Mouse (Mus musculus): ENCODE measurements at regions not wholly inside any gene's neighbourhood (a gene's known extent, or its start where the extent isn't known, plus 50 kb on each side); places are given as distances from the start of the nearest gene placed in this dataset.

DNA sequence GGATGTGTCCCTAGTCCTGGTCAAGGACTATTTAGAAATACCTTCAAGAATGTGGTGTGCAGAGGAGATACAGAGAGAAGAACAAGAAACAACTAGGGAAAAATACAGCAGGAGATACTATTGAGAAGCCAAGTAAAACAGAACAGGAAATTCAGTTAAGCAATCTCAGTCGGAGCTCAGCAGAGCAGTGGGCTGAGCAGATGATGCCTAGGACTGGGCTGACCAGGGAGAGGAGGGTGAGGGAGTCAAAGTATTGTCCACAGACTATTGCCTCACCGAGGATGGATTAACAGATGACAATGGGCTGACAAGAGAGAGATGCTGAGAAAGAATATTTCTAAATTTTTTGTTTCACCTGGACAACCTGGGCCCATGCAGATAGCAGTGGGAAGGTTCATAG is 181.4 kb upstream of the Mon1b start:
- H3K4me3 ChIP-seq (replicated peaks in 1 of 3; ENCODE audit: low read depth in 2 of 3, low read length in 2 of 3, poor library complexity in 1 of 3), result no peak overlapping the region
- in situ Hi-C loops (cut with MboI; ENCODE audit: low pct_ligation_motif_present, low pct_unique_long_range_greater_than_20kb, low sequenced_read_pairs) (no loop called here), dilution Hi-C loops (cut with MboI; ENCODE audit: extremely low pct_ligation_motif_present, extremely low pct_unique_long_range_greater_than_20kb, low sequenced_read_pairs) (no loop called here)
- H3K79me2 ChIP-seq (replicated peaks; ENCODE audit: control insufficient read depth, extremely low read depth, insufficient read depth, poor library complexity, severe bottlenecking), result no peaks in the 10 kb centered on the region
- H3K27me3 ChIP-seq (replicated peaks), result no peaks in the 10 kb centered on the region
- peaks cover 41% of the 10 kb centered on the region for H3K9me3 ChIP-seq (replicated peaks; ENCODE audit: low read length)
- H3K36me3 ChIP-seq (replicated peaks in 1 of 2; ENCODE audit: control insufficient read depth in 1 of 2, insufficient read depth in 1 of 2, low read length in 1 of 2), result no peaks in the 10 kb centered on the region
- no peak overlapping the region for H3K9ac ChIP-seq (ENCODE audit: insufficient read depth, low read depth)
- H3K4me1 ChIP-seq (ENCODE audit: control insufficient read depth in 1 of 2, insufficient read depth in 2 of 2), result no peaks in the 10 kb centered on the region
- no peak overlapping the region for H3K4me2 ChIP-seq (ENCODE audit: insufficient read depth, low read depth, poor library complexity, severe bottlenecking)
- H3K27ac ChIP-seq (ENCODE audit: insufficient read depth, low read depth), result no peak overlapping the region
- no peak for DNase-seq (ENCODE audit: extremely low read depth)
- TF ChIP-seq KAT2A (IDR thresholded peaks at IDR 0.05; ENCODE audit: insufficient replicate concordance, low read length) (no peak), SMC3 (IDR thresholded peaks at IDR 0.05; ENCODE audit: low read depth, low read length) (no peak), MEF2A (IDR thresholded peaks at IDR 0.05; ENCODE audit: borderline replicate concordance, low read depth, low read length) (no peak), E2F4 (IDR thresholded peaks at IDR 0.05; ENCODE audit: insufficient replicate concordance, low read depth, low read length) (no peak)

DNA sequence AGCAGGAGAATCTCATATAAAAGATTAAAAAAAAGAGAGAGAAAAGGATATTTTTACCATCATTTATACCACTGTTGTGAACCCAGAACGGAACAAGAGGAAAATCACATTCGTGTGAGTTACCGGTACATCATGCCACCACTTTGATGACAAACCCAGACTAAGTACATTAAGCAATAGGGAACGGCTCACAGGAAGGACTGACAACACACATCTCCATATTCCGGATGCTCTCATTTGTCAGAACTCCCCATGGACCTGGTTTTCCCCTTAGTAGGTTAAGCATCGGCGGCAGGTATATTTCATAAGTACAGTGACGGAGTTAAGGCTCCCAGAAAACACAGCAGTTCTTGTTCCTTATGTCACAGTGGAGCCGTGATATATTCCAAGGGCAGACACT is 170.8 kb upstream of the Mon1b start:
- Histone ChIP-seq H3K79me2 (replicated peaks; ENCODE audit: control insufficient read depth, extremely low read depth, insufficient read depth, poor library complexity, severe bottlenecking) (no peaks in the 10 kb centered on the region), H3K36me3 (replicated peaks in 1 of 2; ENCODE audit: control insufficient read depth in 1 of 2, insufficient read depth in 1 of 2, low read length in 1 of 2) (no peaks in the 10 kb centered on the region), H3K4me1 (ENCODE audit: control insufficient read depth in 1 of 2, insufficient read depth in 2 of 2) (no peaks in the 10 kb centered on the region), H3K4me3 (replicated peaks in 1 of 3; ENCODE audit: low read depth in 2 of 3, low read length in 2 of 3, poor library complexity in 1 of 3) (no peak overlapping the region), H3K9ac (ENCODE audit: insufficient read depth, low read depth) (no peak overlapping the region), H3K27me3 (replicated peaks) (no peaks in the 10 kb centered on the region), H3K9me3 (replicated peaks; ENCODE audit: low read length) (peaks cover 60% of the 10 kb centered on the region), H3K27ac (ENCODE audit: insufficient read depth, low read depth) (no peak overlapping the region), H3K4me2 (ENCODE audit: insufficient read depth, low read depth, poor library complexity, severe bottlenecking) (no peak overlapping the region)
- TF ChIP-seq ZNF384 (IDR thresholded peaks at IDR 0.05; ENCODE audit: low read depth, low read length), result no peak
- TF ChIP-seq PAX5 (IDR thresholded peaks at IDR 0.05; ENCODE audit: low read length), result no peak
- no peak for TF ChIP-seq HCFC1 (IDR thresholded peaks at IDR 0.05; ENCODE audit: low read depth, low read length)
- no peak for TF ChIP-seq KAT2A (IDR thresholded peaks at IDR 0.05; ENCODE audit: insufficient replicate concordance, low read length)
- TF ChIP-seq USF2 (conservative IDR thresholded peaks at IDR 0.05; ENCODE audit: low read depth, low read length), result no peak
- no peak for TF ChIP-seq JUND (conservative IDR thresholded peaks at IDR 0.05; ENCODE audit: low read depth, low read length)
- TF ChIP-seq JUN (IDR thresholded peaks at IDR 0.05; ENCODE audit: insufficient read depth, low read depth, low read length), result no peak
- no peak for TF ChIP-seq POLR2AphosphoS2 (IDR thresholded peaks at IDR 0.05; ENCODE audit: low read depth, low read length)
- TF ChIP-seq ZKSCAN1 (IDR thresholded peaks at IDR 0.05; ENCODE audit: borderline replicate concordance, low read depth, low read length), result no peak
- TF ChIP-seq MYC (IDR thresholded peaks at IDR 0.05; ENCODE audit: low read depth, low read length), result no peak
- no peak for TF ChIP-seq POLR2A (IDR thresholded peaks at IDR 0.05; ENCODE audit: low read depth, low read length)
- no peak for TF ChIP-seq BHLHE40 (IDR thresholded peaks at IDR 0.05; ENCODE audit: low read depth, low read length)
- no peak for TF ChIP-seq ZC3H11A (IDR thresholded peaks at IDR 0.05; ENCODE audit: low read depth, low read length)
- TF ChIP-seq CHD1 (IDR thresholded peaks at IDR 0.05; ENCODE audit: low read depth, low read length), result no peak
- no peak for TF ChIP-seq CHD2 (IDR thresholded peaks at IDR 0.05; ENCODE audit: low read length)
- TF ChIP-seq USF1 (IDR thresholded peaks at IDR 0.05; ENCODE audit: low read depth, low read length), result no peak
- no peak for TF ChIP-seq MAFK (IDR thresholded peaks at IDR 0.05; ENCODE audit: insufficient replicate concordance, low read length)
- no peak for TF ChIP-seq EP300 (IDR thresholded peaks at IDR 0.05; ENCODE audit: low read length)
- TF ChIP-seq ETS1 (conservative IDR thresholded peaks at IDR 0.05; ENCODE audit: low read depth, low read length), result no peak
- no peak for TF ChIP-seq TBP (conservative IDR thresholded peaks at IDR 0.05; ENCODE audit: low read depth, low read length)
- dilution Hi-C loops (cut with MboI; ENCODE audit: extremely low pct_ligation_motif_present, extremely low pct_unique_long_range_greater_than_20kb, low sequenced_read_pairs) (no loop called here), in situ Hi-C loops (cut with MboI; ENCODE audit: low pct_ligation_motif_present, low pct_unique_long_range_greater_than_20kb, low sequenced_read_pairs) (no loop called here)
- DNase-seq (ENCODE audit: extremely low read depth), result no peak

Data from CH12.LX (cell line).